Mouse (Mus musculus): ENCODE data around the gene C530008M17Rik.

DNA sequence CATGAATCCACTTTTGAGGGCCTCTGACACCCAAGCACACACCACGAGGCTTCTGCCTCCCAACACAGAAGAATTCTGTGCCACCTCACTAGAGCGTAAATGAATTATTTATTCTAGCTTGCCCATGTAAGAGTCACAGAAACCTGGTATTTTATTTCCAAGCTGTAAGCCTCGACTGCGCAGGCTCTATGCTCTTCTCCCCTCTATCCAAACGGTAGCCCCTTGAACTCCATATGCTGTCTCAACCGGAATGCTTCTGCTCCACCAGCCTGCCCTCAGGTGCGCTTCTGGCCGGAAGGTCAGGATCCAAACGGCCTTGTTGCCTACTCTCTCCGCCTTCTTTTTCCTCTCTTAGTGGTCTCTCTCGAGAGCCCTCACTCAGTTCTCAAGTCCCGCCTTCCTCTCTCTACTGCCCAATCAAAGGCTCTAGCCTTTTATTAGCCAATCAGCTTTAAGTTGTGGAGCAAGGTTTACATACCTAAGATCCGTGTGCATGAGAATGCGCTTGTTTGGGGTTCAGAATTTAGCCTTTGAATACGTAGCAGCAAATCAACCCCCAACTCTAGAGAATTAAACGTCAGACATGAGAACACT is 212.5 kb downstream of the C530008M17Rik start:
- no peak for TF ChIP-seq CTCF (IDR thresholded peaks at IDR 0.05; ENCODE audit: borderline replicate concordance, extremely low read depth, insufficient read depth, insufficient read length)
- no peak for TF ChIP-seq POLR2A (IDR thresholded peaks at IDR 0.05; ENCODE audit: borderline replicate concordance, extremely low read depth, insufficient read depth, insufficient read length, poor library complexity, severe bottlenecking)
